Mouse (Mus musculus) CH12.LX (cell line): Measurements from ENCODE around the gene Atp9a.

Source experiments
- CTCF ChIP-seq, 2 experiments: IDR thresholded peaks in 1 of 2; conservative IDR thresholded peaks in 1 of 2; 2 replicates each; pipeline ENCODE4 v1.5.1; 2011 to 2012; ENCODE audit warnings: low read depth in 2 of 2, low read length in 2 of 2, improper control_type of control experiment in 1 of 2, inconsistent platforms in 1 of 2, mild to moderate bottlenecking in 1 of 2, moderate library complexity in 1 of 2
- HCFC1 ChIP-seq: IDR thresholded peaks from 2 replicates; pipeline ENCODE4 v1.6.1; 2012; ENCODE audit warnings: low read depth, mild to moderate bottlenecking, inconsistent platforms, low read length, improper control_type of control experiment
- JUN ChIP-seq: IDR thresholded peaks from 2 replicates; pipeline ENCODE4 v1.6.1; 2011; ENCODE audit warnings: low read depth, mild to moderate bottlenecking, low read length, improper control_type of control experiment, moderate library complexity; ENCODE audit not compliant: insufficient read depth

- TF ChIP-seq CTCF (conservative IDR thresholded peaks at IDR 0.05 in 1 of 2, IDR thresholded peaks at IDR 0.05 in 1 of 2; ENCODE audit: low read depth in 2 of 2, low read length in 2 of 2) = no peak
- no peak for TF ChIP-seq HCFC1
- TF ChIP-seq JUN = no peak
Measured at GRCm38 (mm10) chr2:168681531-168681930, 60.7 kb downstream of the Atp9a start.
